Mouse (Mus musculus): ENCODE data around the gene Itgb1. TPM values are rescaled to one million over a fixed set of nuclear protein-coding genes. Genes with fewer than 3 reads are reported as not detected.

The Itgb1 gene
- polyA plus RNA-seq, 1 experiment from 2014 or later, result 91.7 TPM

- 64% methylated on average over 2 of the region's 2 CpGs for WGBS
- no peak for ATAC-seq (ENCODE audit: low FRiP score)
These were observed 22.3 kb upstream of the Itgb1 start for GRCm38 (mm10) chr8:128663106-128663505.

GRCm38 (mm10) chr8:128666576-128667263 lies 18.7 kb upstream of the Itgb1 start:
- Histone ChIP-seq H3K27ac (replicated peaks) (no peak overlapping the region), H3K36me3 (no peaks in the 10 kb centered on the region), H3K4me1 (0 out of 2 replicates have a peak, but pooled peaks cover 2% of the 10 kb centered on the region), H3K9ac (replicated peaks) (no peak overlapping the region), H3K9me3 (replicated peaks) (no peaks in the 10 kb centered on the region), H3K4me3 (replicated peaks) (no peak overlapping the region), H3K27me3 (replicated peaks) (no peaks in the 10 kb centered on the region), H3K4me2 (no peak overlapping the region)
- no peak for ATAC-seq (ENCODE audit: low FRiP score)
- WGBS, result 80% methylated on average over 4 of the region's 4 CpGs

More at GRCm38 (mm10) chr8:128663106-128663505, 22.3 kb upstream of the Itgb1 start:
- no peak overlapping the region for H3K9ac ChIP-seq (replicated peaks)
- H3K4me3 ChIP-seq (replicated peaks), result no peak overlapping the region
- H3K4me1 ChIP-seq, result no peaks in the 10 kb centered on the region
- no peak overlapping the region for H3K4me2 ChIP-seq
- H3K27ac ChIP-seq (replicated peaks), result no peak overlapping the region
- H3K9me3 ChIP-seq (replicated peaks), result no peaks in the 10 kb centered on the region
- H3K36me3 ChIP-seq, result no peaks in the 10 kb centered on the region
- no peaks in the 10 kb centered on the region for H3K27me3 ChIP-seq (replicated peaks)

- no peak for ATAC-seq (ENCODE audit: low FRiP score)
- H3K9me3 ChIP-seq (replicated peaks), result no peaks in the 10 kb centered on the region
These were observed 13.6 kb upstream of the Itgb1 start for GRCm38 (mm10) chr8:128671813-128672212.

GRCm38 (mm10) chr8:128672441-128672840 lies 13.0 kb upstream of the Itgb1 start:
- H3K27ac ChIP-seq (replicated peaks), result no peak overlapping the region
- no peak overlapping the region for H3K4me3 ChIP-seq (replicated peaks)
- H3K9ac ChIP-seq (replicated peaks), result no peak overlapping the region
- H3K36me3 ChIP-seq, result no peaks in the 10 kb centered on the region
- H3K9me3 ChIP-seq (replicated peaks), result no peaks in the 10 kb centered on the region
- no peaks in the 10 kb centered on the region for H3K27me3 ChIP-seq (replicated peaks)
- H3K4me2 ChIP-seq, result no peak overlapping the region
- WGBS, result 85% methylated on average over 2 of the region's 2 CpGs
- H3K4me1 ChIP-seq, result 0 out of 2 replicates have a peak, but pooled peaks cover 2% of the 10 kb centered on the region
- ATAC-seq (ENCODE audit: low FRiP score), result no peak

More at GRCm38 (mm10) chr8:128671813-128672212, 13.6 kb upstream of the Itgb1 start:
- H3K27me3 ChIP-seq (replicated peaks), result no peaks in the 10 kb centered on the region
- H3K4me3 ChIP-seq (replicated peaks), result no peak overlapping the region
- no peak overlapping the region for H3K9ac ChIP-seq (replicated peaks)
- H3K27ac ChIP-seq (replicated peaks), result no peak overlapping the region
- H3K4me1 ChIP-seq, result 0 out of 2 replicates have a peak, but pooled peaks cover 2% of the 10 kb centered on the region
- 100% methylated on average over 1 of the region's 1 CpGs for WGBS
- no peak overlapping the region for H3K4me2 ChIP-seq
- H3K36me3 ChIP-seq, result no peaks in the 10 kb centered on the region

- Histone ChIP-seq H3K27ac (replicated peaks) (no peak overlapping the region), H3K4me2 (no peak overlapping the region), H3K4me3 (replicated peaks) (no peak overlapping the region), H3K27me3 (replicated peaks) (no peaks in the 10 kb centered on the region), H3K9me3 (replicated peaks) (no peaks in the 10 kb centered on the region), H3K9ac (replicated peaks) (no peak overlapping the region), H3K4me1 (0 out of 2 replicates have a peak, but pooled peaks cover 2% of the 10 kb centered on the region), H3K36me3 (no peaks in the 10 kb centered on the region)
- no peak for ATAC-seq (ENCODE audit: low FRiP score)
- WGBS, result 75% methylated on average over 1 of the region's 1 CpGs
These were observed 12.5 kb upstream of the Itgb1 start for GRCm38 (mm10) chr8:128672950-128673349.

- Histone ChIP-seq H3K4me2 (no peak overlapping the region), H3K27ac (replicated peaks) (no peak overlapping the region), H3K4me1 (no peaks in the 10 kb centered on the region), H3K9me3 (replicated peaks) (no peaks in the 10 kb centered on the region), H3K9ac (replicated peaks) (no peak overlapping the region), H3K36me3 (no peaks in the 10 kb centered on the region), H3K4me3 (replicated peaks) (no peak overlapping the region), H3K27me3 (replicated peaks) (no peaks in the 10 kb centered on the region)
- 92% methylated on average over 3 of the region's 3 CpGs for WGBS
- ATAC-seq (ENCODE audit: low FRiP score), result no peak
These were observed 9.4 kb upstream of the Itgb1 start for GRCm38 (mm10) chr8:128675848-128676629.

- no peak for ATAC-seq (ENCODE audit: low FRiP score)
- H3K9me3 ChIP-seq (replicated peaks), result no peaks in the 10 kb centered on the region
- 66% methylated on average over 2 of the region's 2 CpGs for WGBS
- H3K4me2 ChIP-seq, result no peak overlapping the region
- H3K9ac ChIP-seq (replicated peaks), result no peak overlapping the region
- peaks cover 3% of the 10 kb centered on the region; the same call in 1 of the 2 replicates for H3K4me1 ChIP-seq
- H3K27ac ChIP-seq (replicated peaks), result peak overlapping the region; percentile 15; the same call in 1 of the 2 replicates
- H3K36me3 ChIP-seq, result no peaks in the 10 kb centered on the region
- H3K27me3 ChIP-seq (replicated peaks), result no peaks in the 10 kb centered on the region
- H3K4me3 ChIP-seq (replicated peaks), result no peak overlapping the region
These were observed 5.5 kb upstream of the Itgb1 start for GRCm38 (mm10) chr8:128679909-128680308.

GRCm38 (mm10) chr8:128680548-128681325 lies 4.7 kb upstream of the Itgb1 start:
- WGBS, result 92% methylated on average over 2 of the region's 2 CpGs
- no peak overlapping the region for H3K4me2 ChIP-seq
- H3K9me3 ChIP-seq (replicated peaks), result no peaks in the 10 kb centered on the region
- H3K27ac ChIP-seq (replicated peaks), result 0 out of 2 replicates have a peak overlapping the region, but pooled peaks have one; percentile 15
- no peak for ATAC-seq (ENCODE audit: low FRiP score)
- H3K4me1 ChIP-seq, result peaks cover 3% of the 10 kb centered on the region; the same call in 1 of the 2 replicates
- H3K27me3 ChIP-seq (replicated peaks), result no peaks in the 10 kb centered on the region
- H3K9ac ChIP-seq (replicated peaks), result no peak overlapping the region
- H3K4me3 ChIP-seq (replicated peaks), result no peak overlapping the region
- no peaks in the 10 kb centered on the region for H3K36me3 ChIP-seq

GRCm38 (mm10) chr8:128681970-128682369 lies 3.5 kb upstream of the Itgb1 start:
- Histone ChIP-seq H3K4me1 (peaks cover 6% of the 10 kb centered on the region; the same call in 1 of the 2 replicates), H3K4me2 (no peak overlapping the region), H3K9ac (replicated peaks) (no peak overlapping the region), H3K9me3 (replicated peaks) (no peaks in the 10 kb centered on the region), H3K27ac (replicated peaks) (no peak overlapping the region), H3K27me3 (replicated peaks) (no peaks in the 10 kb centered on the region), H3K4me3 (replicated peaks) (no peak overlapping the region), H3K36me3 (no peaks in the 10 kb centered on the region)
- ATAC-seq (ENCODE audit: low FRiP score), result no peak
- 91% methylated on average over 3 of the region's 3 CpGs for WGBS

GRCm38 (mm10) chr8:128684609-128685506 lies 596 bp upstream of the Itgb1 start:
- no peaks in the 10 kb centered on the region for H3K36me3 ChIP-seq
- peak overlapping the region; percentile 94 for H3K9ac ChIP-seq (replicated peaks)
- H3K27me3 ChIP-seq (replicated peaks), result no peaks in the 10 kb centered on the region
- peak overlapping the region; percentile 99 for H3K27ac ChIP-seq (replicated peaks)
- ATAC-seq (ENCODE audit: low FRiP score), result peak; percentile 60; the same call in 1 of the 2 replicates
- H3K4me2 ChIP-seq, result peak overlapping the region; percentile 70
- peaks cover 24% of the 10 kb centered on the region for H3K4me1 ChIP-seq
- peak overlapping the region; percentile 82 for H3K4me3 ChIP-seq (replicated peaks)
- WGBS, result 3% methylated on average over 25 of the region's 25 CpGs
- H3K9me3 ChIP-seq (replicated peaks), result no peaks in the 10 kb centered on the region
